Mouse (Mus musculus) liver, postnatal 0 days (tissue): Measurements from ENCODE around the gene Hepacam2.
A peak's percentile ranks its signal among the peaks of the same experiment; 100 is the strongest.

ENCODE experiments used
- CTCF ChIP-seq: sonication (generic); IDR thresholded peaks from 2 replicates; pipeline ENCODE4 v1.5.1; 2016; ENCODE audit warnings: antibody characterized with exemption, low read depth
- EP300 ChIP-seq: IDR thresholded peaks from 2 replicates; pipeline ENCODE4 v1.6.1; 2016; ENCODE audit warnings: antibody characterized with exemption, low read depth, mild to moderate bottlenecking

- TF ChIP-seq CTCF (0 out of 2 replicates have a peak, but pooled peaks have one; percentile 3), EP300 (no peak)
Measured at GRCm38 (mm10) chr6:3443905-3444304, 54.2 kb downstream of the Hepacam2 start.
